Mouse (Mus musculus) liver, adult 2 months (tissue): ENCODE data around the gene Gstm4. TPM values are rescaled to one million over a fixed set of nuclear protein-coding genes. Genes with fewer than 3 reads are reported as not detected.

ENCODE experiments used
- DNase-seq: peaks from one replicate; pipeline ENCODE4 v3.0.0-alpha.2; 2011; ENCODE audit warnings: low read depth, low spot score; ENCODE audit errors: extremely low read depth
- H3K27ac ChIP-seq: fragments of 200-500 bp; replicated peaks from 2 replicates; pipeline ENCODE4 v1.5.1; 2012; ENCODE audit warnings: low read depth, mild to moderate bottlenecking, control low read depth, inconsistent platforms, low read length; ENCODE audit not compliant: insufficient read depth
- H3K27me3 ChIP-seq: fragments of 200-500 bp; 2 replicates; pipeline ENCODE4 v1.6.1; 2012; ENCODE audit warnings: mild to moderate bottlenecking, moderate library complexity, low read length, inconsistent platforms; ENCODE audit not compliant: control insufficient read depth, insufficient read depth
- H3K36me3 ChIP-seq: fragments of 200-500 bp; 2 replicates; pipeline ENCODE4 v1.6.1; 2012; ENCODE audit warnings: low read length, inconsistent platforms; ENCODE audit not compliant: control insufficient read depth, insufficient read depth
- H3K4me1 ChIP-seq: fragments of 200-500 bp; 2 replicates; pipeline ENCODE4 v1.6.1; 2011; ENCODE audit warnings: low read length; ENCODE audit not compliant: control insufficient read depth, insufficient read depth
- H3K4me3 ChIP-seq: fragments of 200-500 bp; 2 replicates; pipeline ENCODE4 v1.5.1; 2011; ENCODE audit warnings: low read depth, mild to moderate bottlenecking, control low read depth, low read length, moderate library complexity; ENCODE audit not compliant: insufficient read depth
- H3K79me2 ChIP-seq: fragments of 200-500 bp; 2 replicates; pipeline ENCODE4 v1.6.1; 2012; ENCODE audit warnings: inconsistent platforms, mild to moderate bottlenecking, low read length, moderate library complexity; ENCODE audit not compliant: control insufficient read depth, insufficient read depth
- H3K9ac ChIP-seq: fragments of 200-500 bp; 2 replicates; pipeline ENCODE4 v1.6.1; 2012; ENCODE audit warnings: low read depth, mild to moderate bottlenecking, control low read depth, inconsistent platforms, low read length
- CTCF ChIP-seq: fragments of 200-500 bp; IDR thresholded peaks from 2 replicates; pipeline ENCODE4 v1.5.1; 2011; ENCODE audit warnings: low read depth, low read length, control low read depth
- POLR2A ChIP-seq: fragments of 200-500 bp; IDR thresholded peaks from 2 replicates; pipeline ENCODE4 v1.6.1; 2011; ENCODE audit warnings: low read length, control low read depth; ENCODE audit not compliant: insufficient read depth; ENCODE audit errors: extremely low read depth
- WGBS: fragments of 180-500 bp; shearing (Covaris S2); methylation state at CpG from one replicate; pipeline ENCODE4 v1.1.7; 2018; 5-methylcytosine and 5-hydroxymethylcytosine counted together
- polyA plus RNA-seq: library from polyadenylated mRNA; depleted of rRNA; stranded (reverse); fragments of >200 nt; gene quantifications from 2 replicates; pipeline ENCODE4 v1.2.3, GENCODE M21; 2012
- total RNA-seq: library from RNA; depleted of rRNA; stranded (reverse); fragments of >200 nt; gene quantifications from 2 replicates; pipeline ENCODE4 v1.2.3, GENCODE M21; 2014

The Gstm4 gene
- total and polyA plus RNA-seq, 2 experiments, result 19.8 to 98.9 TPM

- Histone ChIP-seq H3K27me3 (no peaks in the 10 kb centered on the region), H3K36me3 (peaks cover 7% of the 10 kb centered on the region; the same call in 1 of the 2 replicates), H3K4me1 (no peaks in the 10 kb centered on the region), H3K4me3 (no peak overlapping the region), H3K27ac (no peak overlapping the region), H3K9ac (no peak overlapping the region), H3K79me2 (no peaks in the 10 kb centered on the region; the same call in 1 of the 2 replicates)
- TF ChIP-seq CTCF (no peak), POLR2A (no peak)
- DNase-seq, result no peak
- 96% methylated on average over 9 of the region's 9 CpGs for WGBS
Observed at GRCm38 (mm10) chr3:108076836-108077235, 32.1 kb upstream of the Gstm4 start.

GRCm38 (mm10) chr3:108072983-108073569 lies 28.4 kb upstream of the Gstm4 start:
- 74% methylated on average over 10 of the region's 10 CpGs for whole genome bisulfite sequencing
- peaks cover 5% of the 10 kb centered on the region; the same call in 1 of the 2 replicates for H3K36me3 ChIP-seq

GRCm38 (mm10) chr3:108070295-108071293 lies 25.9 kb upstream of the Gstm4 start:
- WGBS, result 33% methylated on average over 10 of the region's 10 CpGs
- Histone ChIP-seq H3K27me3 (no peaks in the 10 kb centered on the region), H3K4me1 (peaks cover 17% of the 10 kb centered on the region), H3K4me3 (no peak overlapping the region), H3K27ac (peak overlapping the region; percentile 97), H3K9ac (peak overlapping the region; percentile 49), H3K36me3 (no peaks in the 10 kb centered on the region; the same call in 1 of the 2 replicates), H3K79me2 (no peaks in the 10 kb centered on the region)
- peak; percentile 83 for DNase-seq
- TF ChIP-seq POLR2A (no peak), CTCF (peak; percentile 96)

More at GRCm38 (mm10) chr3:108072983-108073569, 28.4 kb upstream of the Gstm4 start:
- no peak overlapping the region for H3K4me3 ChIP-seq
- no peaks in the 10 kb centered on the region for H3K79me2 ChIP-seq
- H3K4me1 ChIP-seq, result peaks cover 13% of the 10 kb centered on the region
- no peak overlapping the region for H3K9ac ChIP-seq
- DNase-seq, result no peak
- no peak overlapping the region for H3K27ac ChIP-seq
- TF ChIP-seq POLR2A (no peak), CTCF (no peak)
- no peaks in the 10 kb centered on the region for H3K27me3 ChIP-seq

- H3K9ac ChIP-seq, result peak overlapping the region; percentile 64
- DNase-seq, result peak; percentile 93
- H3K4me1 ChIP-seq, result peaks cover 17% of the 10 kb centered on the region
- 17% methylated on average over 13 of the region's 13 CpGs for WGBS
- no peak for TF ChIP-seq CTCF
- peak; percentile 89; the same call in 1 of the 2 replicates for TF ChIP-seq POLR2A
- no peaks in the 10 kb centered on the region for H3K79me2 ChIP-seq
- H3K4me3 ChIP-seq, result peak overlapping the region; percentile 27
- no peaks in the 10 kb centered on the region for H3K36me3 ChIP-seq
- peak overlapping the region; percentile 97 for H3K27ac ChIP-seq
- no peaks in the 10 kb centered on the region for H3K27me3 ChIP-seq
Observed at GRCm38 (mm10) chr3:108069231-108069870, 24.7 kb upstream of the Gstm4 start.

- Histone ChIP-seq H3K9ac (peak overlapping the region; percentile 64), H3K79me2 (no peaks in the 10 kb centered on the region), H3K4me3 (peak overlapping the region; percentile 27), H3K27me3 (no peaks in the 10 kb centered on the region), H3K36me3 (no peaks in the 10 kb centered on the region), H3K4me1 (peaks cover 17% of the 10 kb centered on the region), H3K27ac (peak overlapping the region; percentile 95)
- no peak for TF ChIP-seq POLR2A
- no peak for TF ChIP-seq CTCF
- DNase-seq, result peak; percentile 63
- 0% methylated on average over 1 of the region's 1 CpGs for WGBS
Observed at GRCm38 (mm10) chr3:108068826-108069225, 24.1 kb upstream of the Gstm4 start.
